Mouse (Mus musculus): Measurements from ENCODE around the gene Susd1. TPM values are rescaled to one million over a fixed set of nuclear protein-coding genes. Genes with fewer than 3 reads are reported as not detected.
A peak's percentile ranks its signal among the peaks of the same experiment; 100 is the strongest.

Susd1 gene
- total and polyA plus RNA-seq, 3 experiments, result 49.0 to 180 (median 67.6) TPM

- H3K27me3 ChIP-seq (ENCODE audit: control insufficient read depth in 1 of 2, insufficient read depth in 2 of 2, low read length in 2 of 2), result no peaks in the 10 kb centered on the region
- H3K4me1 ChIP-seq (ENCODE audit: control insufficient read depth in 1 of 2, insufficient read depth in 2 of 2, low read length in 2 of 2), result peaks cover 13 to 19% of the 10 kb centered on the region in 2 experiments
- no peak overlapping the region for H3K4me3 ChIP-seq (ENCODE audit: control insufficient read depth in 1 of 2, insufficient read depth in 1 of 2, low read depth in 2 of 2, low read length in 2 of 2)
- no peaks in the 10 kb centered on the region for H3K9me3 ChIP-seq (replicated peaks; ENCODE audit: insufficient read depth, low read length)
- H3K27ac ChIP-seq (ENCODE audit: control insufficient read depth, low read depth, low read length), result no peak overlapping the region
- H3K36me3 ChIP-seq (ENCODE audit: control insufficient read depth in 1 of 2, insufficient read depth in 2 of 2, low read length in 2 of 2), result peaks cover 12 to 24% of the 10 kb centered on the region in 2 experiments
- no peaks in the 10 kb centered on the region for H3K79me2 ChIP-seq (ENCODE audit: control insufficient read depth, insufficient read depth, low read length, poor library complexity)
- no peak overlapping the region for H3K9ac ChIP-seq (ENCODE audit: control insufficient read depth, low read depth, low read length, poor library complexity, severe bottlenecking)
- TF ChIP-seq SMC3 (IDR thresholded peaks at IDR 0.05; ENCODE audit: low read depth, low read length) (no peak), MAX (IDR thresholded peaks at IDR 0.05; ENCODE audit: low read length) (no peak), ZNF384 (IDR thresholded peaks at IDR 0.05; ENCODE audit: low read depth, low read length) (no peak), MEF2A (IDR thresholded peaks at IDR 0.05; ENCODE audit: extremely low read depth, insufficient replicate concordance, low read depth, low read length, poor library complexity, severe bottlenecking) (no peak), TBP (IDR thresholded peaks at IDR 0.05; ENCODE audit: low read depth, low read length) (no peak), USF1 (IDR thresholded peaks at IDR 0.05; ENCODE audit: low read depth, low read length) (no peak), ETS1 (IDR thresholded peaks at IDR 0.05; ENCODE audit: low read depth, low read length) (no peak), MAFK (IDR thresholded peaks at IDR 0.05; ENCODE audit: borderline replicate concordance, low read depth, low read length) (no peak), MYC (IDR thresholded peaks at IDR 0.05; ENCODE audit: low read depth, low read length) (no peak), GATA1 (IDR thresholded peaks at IDR 0.05; ENCODE audit: low read depth, low read length) (no peak), POLR2A (IDR thresholded peaks at IDR 0.05; ENCODE audit: control insufficient read depth in 1 of 2, insufficient read depth in 1 of 2, low read depth in 1 of 2, low read length in 2 of 2, poor library complexity in 1 of 2) (no peak), EP300 (IDR thresholded peaks at IDR 0.05; ENCODE audit: low read depth in 1 of 2, low read length in 2 of 2) (no peak), CHD1 (IDR thresholded peaks at IDR 0.05; ENCODE audit: low read depth, low read length) (no peak), JUND (IDR thresholded peaks at IDR 0.05; ENCODE audit: low read depth, low read length) (no peak), UBTF (IDR thresholded peaks at IDR 0.05; ENCODE audit: borderline replicate concordance, insufficient read depth, low read depth, low read length) (no peak)
- DNase-seq (ENCODE audit: low read depth, low spot score), result no peak
Measured at GRCm38 (mm10) chr4:59387387-59388210, 50.8 kb downstream of the Susd1 start.

- no peaks in the 10 kb centered on the region for H3K79me2 ChIP-seq (ENCODE audit: control insufficient read depth, insufficient read depth, low read length, poor library complexity)
- H3K4me1 ChIP-seq (ENCODE audit: control insufficient read depth in 1 of 2, insufficient read depth in 2 of 2, low read length in 2 of 2), result peaks cover 12 to 19% of the 10 kb centered on the region in 2 experiments
- no peaks in the 10 kb centered on the region for H3K27me3 ChIP-seq (ENCODE audit: control insufficient read depth in 1 of 2, insufficient read depth in 2 of 2, low read length in 2 of 2)
- H3K4me3 ChIP-seq (ENCODE audit: control insufficient read depth in 1 of 2, insufficient read depth in 1 of 2, low read depth in 2 of 2, low read length in 2 of 2), result no peak overlapping the region
- DNase-seq (ENCODE audit: low read depth, low spot score), result peak; percentile 72
- H3K9me3 ChIP-seq (replicated peaks; ENCODE audit: insufficient read depth, low read length), result no peaks in the 10 kb centered on the region
- TF ChIP-seq MEF2A (IDR thresholded peaks at IDR 0.05; ENCODE audit: extremely low read depth, insufficient replicate concordance, low read depth, low read length, poor library complexity, severe bottlenecking) (no peak), KAT2A (conservative IDR thresholded peaks at IDR 0.05; ENCODE audit: low read depth, low read length) (no peak), USF1 (IDR thresholded peaks at IDR 0.05; ENCODE audit: low read depth, low read length) (no peak), TCF12 (IDR thresholded peaks at IDR 0.05; ENCODE audit: low read depth, low read length) (no peak), BHLHE40 (IDR thresholded peaks at IDR 0.05; ENCODE audit: borderline replicate concordance, low read depth, low read length) (no peak), MYC (IDR thresholded peaks at IDR 0.05; ENCODE audit: low read depth, low read length) (peak; percentile 50; the same call in 1 of the 2 replicates), TAL1 (IDR thresholded peaks at IDR 0.05; ENCODE audit: low read length) (peak; percentile 16; the same call in 1 of the 2 replicates), JUND (IDR thresholded peaks at IDR 0.05; ENCODE audit: low read depth, low read length) (peak; percentile 61; the same call in 1 of the 2 replicates), RAD21 (IDR thresholded peaks at IDR 0.05; ENCODE audit: low read depth, low read length) (no peak), GATA1 (IDR thresholded peaks at IDR 0.05; ENCODE audit: low read depth, low read length) (peak; percentile 71), EP300 (IDR thresholded peaks at IDR 0.05; ENCODE audit: low read depth in 1 of 2, low read length in 2 of 2) (peak in 1 of 2 experiments; percentile 69; a peak in 2 of 4 replicates), ETS1 (IDR thresholded peaks at IDR 0.05; ENCODE audit: low read depth, low read length) (no peak), RCOR1 (IDR thresholded peaks at IDR 0.05; ENCODE audit: low read depth, low read length) (0 out of 2 replicates have a peak, but pooled peaks have one; percentile 45), ELF1 (IDR thresholded peaks at IDR 0.05; ENCODE audit: low read depth, low read length) (no peak), NELFE (IDR thresholded peaks at IDR 0.05; ENCODE audit: low read depth, low read length) (0 out of 2 replicates have a peak, but pooled peaks have one; percentile 19)
- no peak overlapping the region for H3K9ac ChIP-seq (ENCODE audit: control insufficient read depth, low read depth, low read length, poor library complexity, severe bottlenecking)
- peak overlapping the region; percentile 49 for H3K27ac ChIP-seq (ENCODE audit: control insufficient read depth, low read depth, low read length)
- peaks cover 7 to 19% of the 10 kb centered on the region in 2 experiments for H3K36me3 ChIP-seq (ENCODE audit: control insufficient read depth in 1 of 2, insufficient read depth in 2 of 2, low read length in 2 of 2)
Measured at GRCm38 (mm10) chr4:59385254-59385895, 53.1 kb downstream of the Susd1 start.

All from MEL (cell line).